Mouse (Mus musculus) hematopoietic stem cell, adult 5-6 weeks (primary cell): ENCODE data around the gene Vwa3a. TPM values are rescaled to one million over a fixed set of nuclear protein-coding genes. Genes with fewer than 3 reads are reported as not detected.

ENCODE experiments used
- ATAC-seq, 2 experiments: fragments of 125-278 bp in 1 of 2; replicated peaks in 1 of 2; 2 replicates each; pipeline ENCODE4 v1.8.0; 2016 to 2017; ENCODE audit warnings: inconsistent platforms in 2 of 2, mild to moderate bottlenecking in 2 of 2, moderate number of reproducible peaks in 2 of 2, low read depth in 1 of 2, moderate TSS enrichment in 1 of 2; ENCODE audit not compliant: low FRiP score in 2 of 2, poor library complexity in 2 of 2, severe bottlenecking in 2 of 2, insufficient read depth in 1 of 2, low TSS enrichment in 1 of 2
- total RNA-seq: library from RNA; stranded (forward); fragments of 172-1452, 232-1000 nt; gene quantifications from 2 replicates; pipeline ENCODE4 v1.2.3, GENCODE M21; 2017

Gene Vwa3a
- total RNA-seq, 1 experiment from 2014 or later = not detected

DNA sequence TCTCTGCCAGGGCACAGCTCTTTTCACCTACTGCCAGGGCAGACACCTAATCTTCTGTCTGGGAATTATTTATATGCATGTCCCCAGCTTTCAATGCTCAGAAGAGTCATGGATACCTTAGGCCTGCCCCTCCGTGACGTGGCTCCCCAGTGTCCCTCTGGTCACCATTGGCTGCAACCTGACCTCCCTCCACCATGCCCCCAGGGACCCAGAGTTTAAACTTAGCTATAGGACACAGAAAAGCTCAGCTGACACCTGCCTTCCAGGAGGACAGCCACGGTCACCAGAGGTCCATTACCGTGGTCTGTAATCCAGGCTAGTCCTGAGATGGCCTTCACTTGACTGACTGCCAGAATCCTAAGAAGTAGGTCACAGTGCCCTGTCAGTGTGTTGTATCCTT, 80.3 kb downstream of the Vwa3a start:
- ATAC-seq = no peak

DNA sequence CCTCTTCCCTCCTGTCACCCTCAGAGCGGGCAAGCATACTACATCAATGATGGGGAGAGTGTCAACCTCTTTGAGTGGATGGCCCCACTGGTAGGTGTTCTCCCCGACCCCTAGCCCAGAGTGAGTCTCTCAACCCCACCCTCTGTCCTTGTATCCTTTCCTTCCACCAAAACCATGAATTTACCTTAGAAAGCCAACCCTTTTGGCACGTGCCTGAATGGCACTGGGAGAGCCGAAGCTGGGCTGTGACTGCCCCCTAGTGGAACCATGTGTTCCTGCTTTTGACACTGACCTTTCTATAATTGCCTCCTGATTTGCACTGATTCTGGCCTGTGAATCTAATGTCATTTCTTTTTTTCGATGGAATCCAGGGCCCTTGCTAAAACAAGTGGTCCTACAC, 84.1 kb downstream of the Vwa3a start:
- ATAC-seq = peak; percentile 65 to 79

DNA sequence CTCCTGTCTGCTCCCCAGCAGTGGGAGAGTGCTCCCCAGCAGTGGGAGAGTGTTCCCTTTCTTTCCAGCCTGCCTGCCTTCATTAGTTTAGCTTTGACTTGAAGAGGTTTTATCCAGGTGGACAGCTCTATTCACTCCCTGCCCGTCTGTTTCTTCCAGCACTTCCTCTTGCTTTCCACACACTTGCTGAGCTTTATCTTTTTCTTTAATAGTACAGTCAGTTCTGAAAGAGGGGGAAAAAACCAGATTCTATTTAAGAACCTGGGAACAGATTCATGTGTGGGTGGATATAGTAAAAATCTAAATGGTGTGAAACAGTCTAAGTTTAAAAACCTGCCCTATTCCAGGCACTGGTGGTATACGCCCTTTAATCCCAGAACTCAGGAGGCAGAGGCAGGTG, 86.0 kb downstream of the Vwa3a start:
- no peak for ATAC-seq

DNA sequence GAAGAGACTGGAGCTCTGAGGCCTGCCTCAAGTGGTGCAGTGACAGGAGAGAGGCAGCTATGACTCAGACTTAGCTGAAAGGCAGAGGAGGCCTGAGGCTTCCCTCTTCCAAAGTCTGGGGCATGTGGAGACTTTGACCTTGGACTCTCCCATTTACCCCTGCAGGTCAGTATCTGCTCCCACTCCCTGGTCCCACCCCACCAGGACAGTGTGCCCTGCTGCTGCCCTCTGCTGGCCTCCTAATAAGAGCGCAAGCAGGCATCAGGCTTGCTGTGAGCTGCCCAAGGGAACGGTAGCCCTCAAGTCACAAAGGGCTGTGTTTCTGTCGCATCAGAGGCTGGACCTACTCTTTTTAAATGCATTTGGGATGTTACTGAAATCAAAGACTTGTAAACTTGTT, 87.3 kb downstream of the Vwa3a start:
- ATAC-seq = peak in 1 of 2 experiments; percentile 33; a peak in 1 of 4 replicates

DNA sequence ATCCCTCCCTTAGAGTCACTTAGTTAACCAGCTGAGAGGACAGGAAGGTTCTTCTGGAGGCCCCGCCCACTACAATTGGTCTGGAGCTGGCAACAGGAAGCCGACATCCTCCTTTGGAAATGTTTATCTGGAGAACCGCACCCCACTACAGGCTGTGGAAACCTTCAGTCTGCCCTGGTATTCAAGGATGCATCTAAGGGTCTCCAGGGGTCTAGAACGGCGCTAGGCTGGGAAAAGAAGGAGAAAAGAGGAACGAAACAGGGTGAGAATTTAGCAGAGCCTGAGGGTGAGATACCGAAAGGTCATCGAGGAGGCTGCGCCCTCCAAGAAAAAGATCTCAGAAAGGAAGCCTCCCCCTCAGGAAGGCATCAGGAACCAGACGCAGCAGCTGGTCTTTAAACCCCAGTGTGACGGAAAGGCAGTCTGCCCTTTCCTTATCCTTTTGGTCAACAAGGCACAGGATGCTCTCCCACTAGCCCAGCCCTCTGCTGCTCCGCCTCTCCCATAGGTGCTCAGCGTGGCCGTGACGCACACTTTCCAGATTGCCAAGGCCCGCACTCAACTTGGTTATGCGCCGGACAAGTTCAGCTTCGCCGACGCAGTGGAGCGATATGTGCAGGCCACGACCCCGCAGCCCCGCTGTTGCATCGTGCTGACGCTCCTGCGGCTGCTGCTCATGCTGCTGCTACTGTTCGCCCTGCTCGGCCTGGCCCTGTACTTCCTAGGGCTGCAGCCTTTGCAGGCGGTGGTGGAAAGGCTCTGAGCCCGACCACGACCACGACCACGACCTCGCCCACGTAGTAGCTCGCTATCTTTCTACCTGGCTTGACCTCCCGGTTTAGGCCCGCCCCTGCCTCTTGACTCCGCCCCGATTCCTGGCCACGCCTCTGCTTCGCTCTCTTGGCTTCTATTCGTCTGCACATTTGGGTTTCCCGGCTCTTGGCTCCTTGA, 91.6 kb downstream of the Vwa3a start:
- ATAC-seq = peak; percentile 20 to 24

DNA sequence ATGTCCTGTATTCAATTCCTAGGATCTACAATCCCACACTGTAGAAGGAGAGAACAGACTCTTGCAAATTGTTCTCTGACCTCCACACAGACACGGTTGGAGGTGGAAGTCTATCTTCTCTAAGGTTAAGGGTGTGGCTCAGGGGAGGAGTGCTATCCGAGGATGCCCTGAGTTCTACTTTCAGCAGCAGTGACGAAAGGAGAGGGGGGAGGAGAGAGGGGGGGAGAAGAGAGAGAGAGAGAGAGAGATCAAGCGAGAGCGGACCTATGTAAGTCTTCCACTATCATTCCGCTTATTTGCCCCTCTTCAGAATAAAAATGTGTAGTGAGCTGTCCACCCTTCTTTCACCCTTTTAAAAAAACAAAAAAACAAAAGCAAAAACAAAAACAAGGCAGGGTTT, 95.3 kb downstream of the Vwa3a start:
- no peak for ATAC-seq

DNA sequence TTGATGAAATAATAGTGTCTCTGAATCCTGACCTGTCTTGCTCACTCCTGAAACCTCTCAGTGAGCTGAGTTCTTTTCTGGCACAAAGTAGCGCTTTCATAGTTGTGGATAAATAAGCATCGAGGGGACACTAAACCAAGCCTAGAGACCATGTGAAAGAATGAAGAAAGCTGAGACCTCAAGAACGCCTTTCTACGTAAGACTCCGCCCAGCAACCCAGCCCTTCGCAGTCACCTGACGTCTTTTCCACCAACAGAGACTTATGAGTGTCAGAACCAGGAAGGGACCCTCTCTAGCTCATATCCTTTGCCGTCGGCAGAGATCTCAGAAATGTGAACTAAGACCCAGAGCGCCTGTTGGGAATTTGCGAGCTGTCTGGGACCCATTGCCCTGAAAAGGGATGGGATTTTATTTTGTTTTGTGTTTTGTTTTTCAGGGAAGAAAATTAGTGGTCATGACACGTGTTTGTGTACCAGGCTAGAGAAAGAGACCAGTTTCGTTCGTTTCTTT, 95.8 kb downstream of the Vwa3a start:
- ATAC-seq = peak; percentile 80 to 85

DNA sequence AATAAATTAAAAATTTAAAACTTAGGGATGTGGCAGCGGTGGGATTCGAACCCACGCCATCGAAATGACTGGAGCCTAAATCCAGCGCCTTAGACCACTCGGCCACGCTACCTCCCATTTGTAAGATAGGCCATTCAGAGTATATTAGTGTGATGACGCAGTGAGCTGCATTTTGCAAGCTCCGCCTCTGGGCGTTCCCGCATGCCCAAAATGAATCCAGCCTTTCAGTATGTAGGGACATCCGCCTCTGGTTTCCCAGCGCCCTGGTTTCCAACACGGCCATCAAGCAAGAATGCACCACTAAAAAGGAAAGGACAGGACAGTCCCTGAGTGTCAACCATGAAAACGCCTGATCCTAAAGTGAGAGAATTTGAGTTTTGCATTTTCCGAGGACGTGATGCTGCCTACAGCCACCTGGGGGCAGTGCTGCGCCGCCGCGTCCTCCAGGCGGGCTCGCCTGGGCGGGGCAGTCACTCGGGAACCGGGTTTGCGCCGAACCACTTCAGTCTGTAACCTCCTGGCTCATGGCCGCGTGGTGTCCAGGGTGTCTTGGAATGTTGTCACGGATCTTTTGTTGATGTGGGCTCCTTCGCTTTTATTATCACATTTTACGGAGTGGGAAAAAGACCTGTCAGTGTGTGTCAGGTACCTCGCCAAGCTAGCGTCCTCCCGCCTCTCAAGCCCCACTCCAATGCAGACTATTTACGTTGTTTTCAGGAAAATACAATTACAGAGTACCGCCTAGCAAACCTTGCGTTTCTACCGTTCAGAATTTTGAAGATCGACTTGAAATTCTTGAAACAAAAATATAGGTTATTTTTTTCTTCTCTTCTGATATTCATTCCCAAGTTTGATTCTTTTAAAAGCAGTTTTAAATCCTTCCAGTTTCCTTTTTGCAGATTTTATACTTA, 96.6 kb downstream of the Vwa3a start:
- peak; percentile 68 to 73 for ATAC-seq

DNA sequence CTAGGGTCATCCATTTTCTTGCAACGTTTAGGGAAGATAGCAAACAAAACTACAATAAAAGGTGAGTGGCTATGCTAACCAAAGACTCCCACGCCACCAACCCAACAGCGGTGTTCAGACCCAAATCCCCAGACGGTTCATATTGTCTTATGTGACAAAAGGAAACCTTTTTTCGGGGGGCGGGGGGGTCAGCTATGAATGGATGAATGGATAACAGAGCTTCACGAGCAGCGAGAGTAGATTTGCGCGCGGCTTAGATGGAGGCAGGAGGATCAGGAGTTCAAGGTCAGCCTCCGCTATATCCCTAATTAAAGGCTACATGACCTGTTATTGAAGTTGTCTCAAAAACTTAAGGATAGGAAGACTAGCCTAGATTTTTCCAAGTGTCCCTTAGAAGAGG, 97.2 kb downstream of the Vwa3a start:
- no peak for ATAC-seq

DNA sequence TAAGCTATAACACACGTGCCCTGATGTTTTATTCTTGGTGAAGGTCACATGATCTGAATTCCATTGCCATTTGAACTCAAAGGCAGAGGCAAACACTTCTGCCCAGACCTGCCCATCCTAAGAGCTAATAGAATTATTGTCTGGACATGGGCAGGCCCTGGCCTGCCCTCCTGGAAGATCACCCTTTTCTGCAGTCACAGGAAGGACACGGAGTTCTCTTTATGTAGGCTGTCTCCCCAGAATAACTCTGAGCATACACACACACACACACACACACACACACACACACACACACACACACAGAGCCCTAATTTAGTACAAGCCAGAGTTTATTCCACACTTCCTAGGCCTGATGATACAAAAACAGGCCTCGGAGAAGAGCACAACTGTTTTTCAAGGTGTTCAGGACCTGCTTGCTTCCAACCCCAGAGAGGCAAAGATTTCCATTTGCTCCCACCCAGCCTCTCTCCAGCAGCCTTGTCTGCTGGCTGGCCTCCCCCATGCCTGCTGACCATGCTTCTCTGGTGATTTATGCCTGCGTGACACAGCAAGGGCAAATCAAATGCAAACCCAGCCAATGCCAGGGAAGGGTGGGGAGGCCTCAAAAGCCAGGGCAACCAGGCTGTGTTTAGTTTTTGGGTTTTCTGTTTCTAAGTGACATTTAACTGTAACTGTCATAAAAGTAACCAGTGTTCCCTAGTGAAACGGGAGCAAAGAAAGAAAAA, 99.5 kb downstream of the Vwa3a start:
- ATAC-seq = no peak

DNA sequence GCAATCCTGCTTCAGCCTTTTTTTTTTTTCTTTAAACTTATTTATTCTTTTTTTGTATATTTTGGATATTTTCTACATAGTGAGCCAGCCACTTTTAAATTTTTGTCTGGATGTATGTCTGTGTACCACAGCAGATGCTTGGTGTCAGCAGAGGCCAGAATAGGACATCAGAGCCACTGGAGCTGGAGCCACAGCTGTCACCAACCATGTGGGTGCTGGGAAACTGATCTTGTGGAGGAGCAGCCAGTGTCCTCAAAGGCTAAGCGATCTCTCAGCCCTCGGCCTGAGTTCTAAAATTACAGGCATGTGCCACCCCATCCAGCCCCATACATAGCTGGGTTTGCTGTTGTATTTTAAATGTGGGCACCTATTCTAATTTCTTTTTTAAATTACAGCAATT, 100.7 kb downstream of the Vwa3a start:
- ATAC-seq = no peak

DNA sequence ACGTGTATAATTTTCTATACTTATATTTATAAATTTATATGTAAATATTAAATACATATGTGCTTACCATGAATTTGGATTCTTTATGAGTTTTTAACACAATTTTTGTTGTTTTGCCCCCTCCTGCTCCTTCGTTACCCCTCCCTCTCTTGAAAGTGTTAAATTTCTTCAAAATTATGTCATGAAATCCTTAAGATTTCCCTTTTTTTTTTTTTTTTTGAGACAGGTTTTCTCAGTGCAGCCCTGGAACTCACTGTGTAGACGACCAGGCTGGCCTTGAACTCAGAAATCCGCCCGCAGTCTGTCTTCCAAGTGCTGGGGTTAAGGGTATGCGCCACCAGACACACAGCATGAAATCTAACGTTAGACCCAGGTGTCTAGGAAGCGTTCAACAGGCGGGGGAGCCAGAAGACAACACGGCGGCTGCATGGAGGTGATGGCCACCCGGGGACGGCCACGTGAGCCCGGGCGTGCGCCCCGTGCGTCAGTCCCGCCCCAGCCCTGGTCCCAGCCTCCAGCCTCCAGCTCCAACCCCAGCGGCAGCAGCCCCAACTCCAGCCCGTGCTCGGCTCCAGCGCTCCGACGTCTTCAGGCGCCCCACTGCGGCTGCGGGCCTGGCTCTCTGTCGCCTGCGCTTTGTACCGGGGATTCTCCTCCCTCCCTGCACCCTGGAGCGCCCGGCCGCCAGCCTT, 103.4 kb downstream of the Vwa3a start, which contains the start of gene Eef2k:
Gene Eef2k, plus strand, starts transcription at position 487 of the 692 bp plus-strand sequence.
- ATAC-seq = peak; percentile 86 to 88

DNA sequence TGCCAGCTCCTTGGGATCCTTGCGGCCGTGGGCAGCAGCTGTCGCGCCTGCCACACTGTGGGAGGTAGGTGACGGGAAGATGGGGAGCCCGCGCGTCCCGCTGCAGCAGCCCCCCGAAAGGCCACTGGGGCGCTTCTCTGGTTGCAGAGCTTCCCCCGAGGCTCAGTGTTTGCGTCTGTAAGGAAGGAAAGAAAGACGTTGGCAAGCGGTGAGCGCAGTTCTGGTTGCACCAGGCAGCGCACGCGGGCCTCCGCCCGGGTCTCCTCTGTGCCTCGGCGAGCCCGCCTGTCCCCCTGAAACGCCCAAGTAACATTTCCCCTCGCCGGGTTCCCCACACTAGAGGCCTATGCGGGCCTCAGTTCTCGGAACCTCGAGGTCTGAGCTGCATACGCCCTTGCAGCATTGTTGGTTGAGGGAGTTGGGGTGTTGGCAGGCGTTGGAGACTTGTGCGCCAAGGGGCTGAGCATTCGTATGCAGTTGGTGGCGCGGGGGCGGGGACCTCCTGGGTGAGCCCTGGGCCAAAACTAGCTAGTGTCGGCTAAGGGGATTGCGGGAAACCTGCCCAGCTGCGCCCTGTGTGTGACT, 104.0 kb downstream of the Vwa3a start:
- ATAC-seq = peak; percentile 63 to 69

DNA sequence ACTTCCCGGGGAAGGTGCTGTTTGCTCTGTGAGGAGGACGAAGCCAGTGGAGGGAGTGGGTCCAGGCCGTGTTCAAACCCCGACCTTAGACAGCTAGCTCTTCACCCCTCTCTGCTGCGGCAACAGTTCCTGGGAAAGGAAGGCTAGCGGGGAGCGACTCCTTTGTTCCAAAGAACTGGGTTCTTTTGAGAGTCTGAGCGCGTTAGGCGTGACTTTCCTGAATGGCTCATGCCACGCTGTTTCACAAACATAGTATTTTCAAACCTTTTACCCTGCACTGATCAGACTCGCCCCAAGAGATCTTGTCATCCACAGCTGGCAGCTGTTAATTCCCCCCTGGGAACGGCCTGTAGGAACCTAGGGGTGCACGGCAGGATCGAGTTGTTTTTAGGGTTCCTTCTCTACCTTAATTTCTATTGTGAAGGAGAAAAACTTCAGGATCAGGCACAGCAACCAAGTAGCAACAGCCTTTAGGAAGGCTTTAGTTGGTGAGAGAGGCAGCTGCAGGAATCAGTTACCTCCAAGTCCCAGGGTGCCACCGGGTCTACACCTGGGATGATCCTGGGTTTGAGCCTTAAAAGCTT, 104.8 kb downstream of the Vwa3a start:
- no peak for ATAC-seq

DNA sequence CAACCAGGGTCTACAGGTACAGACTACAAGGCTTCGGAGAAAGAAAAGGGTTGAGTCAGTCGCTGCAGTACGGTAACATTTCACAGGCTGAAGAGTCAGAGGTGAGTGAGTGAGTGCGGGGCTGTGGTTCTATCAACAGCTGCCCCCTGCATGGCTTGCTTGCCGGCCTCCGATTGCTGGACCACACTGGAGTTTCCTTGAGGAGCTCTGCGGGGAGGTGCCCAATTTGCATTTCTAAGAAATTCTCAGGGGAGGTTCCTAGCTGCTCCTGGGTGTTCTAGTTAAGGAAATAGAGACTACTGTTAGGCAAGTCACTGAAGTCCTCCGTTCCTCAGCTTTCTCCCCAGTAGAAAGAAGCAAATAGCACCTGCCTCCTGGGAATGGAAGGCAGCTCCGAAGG, 105.6 kb downstream of the Vwa3a start:
- no peak for ATAC-seq

DNA sequence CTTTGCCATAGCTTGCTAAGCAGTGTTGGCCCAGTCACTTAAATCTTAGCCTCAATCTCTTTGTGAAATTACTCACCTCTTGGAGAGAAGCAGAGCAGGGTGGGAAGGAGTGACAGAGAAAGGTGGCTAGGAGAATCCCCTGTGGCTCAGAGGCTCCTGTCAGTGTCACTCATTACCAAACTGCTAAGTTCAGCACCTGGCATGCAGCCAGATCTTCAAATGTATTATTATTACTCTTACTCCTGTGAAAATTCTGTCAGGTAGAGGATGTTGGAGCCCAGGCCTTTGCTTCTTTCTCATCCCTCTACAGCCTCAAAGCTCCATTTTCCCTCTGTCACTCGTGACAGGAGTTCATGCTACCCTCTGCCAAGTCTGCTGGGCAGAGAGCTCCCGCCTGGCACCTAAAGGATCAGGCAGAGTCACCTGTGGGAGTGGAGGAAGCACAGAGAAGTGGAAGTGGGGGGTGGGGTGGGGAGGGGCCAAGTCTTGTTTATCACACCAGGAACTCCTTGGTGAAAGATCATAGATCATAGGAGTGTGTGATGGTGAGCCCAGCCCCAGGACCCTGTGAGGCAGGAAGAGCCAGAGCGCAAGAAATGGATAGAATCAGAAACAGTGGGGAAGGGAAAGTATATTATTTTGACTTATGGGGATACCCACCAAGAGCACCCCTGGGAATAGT, 109.9 kb downstream of the Vwa3a start:
- ATAC-seq = no peak
